Mouse (Mus musculus): ENCODE data around the gene Trib3.
"Not testable (repeated sequence)": the region's sequence is repeated elsewhere in the genome, so short reads cannot be mapped to it uniquely, and the experiment has no call there.

The Trib3 gene

DNA sequence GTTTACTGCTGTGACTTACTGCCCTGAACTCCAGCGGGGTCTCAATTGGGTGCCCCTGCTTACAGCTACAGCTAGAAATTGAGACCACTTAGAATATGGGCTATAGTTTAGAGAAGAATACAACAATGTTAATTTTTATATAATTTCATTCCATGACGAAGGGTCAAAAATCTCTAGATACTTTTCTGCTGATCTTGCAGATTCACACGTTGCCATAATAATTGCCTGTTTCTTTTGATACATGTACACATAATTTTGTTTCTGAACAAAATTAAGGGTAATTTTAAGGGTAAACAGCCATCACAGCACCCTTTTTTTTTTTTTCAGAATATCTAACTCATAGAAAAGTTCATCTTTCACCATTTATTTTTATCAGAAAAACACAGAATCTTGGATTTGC lies 36.6 kb downstream of the Trib3 start:
- no peak for DNase-seq (ENCODE audit: low spot score)

DNA sequence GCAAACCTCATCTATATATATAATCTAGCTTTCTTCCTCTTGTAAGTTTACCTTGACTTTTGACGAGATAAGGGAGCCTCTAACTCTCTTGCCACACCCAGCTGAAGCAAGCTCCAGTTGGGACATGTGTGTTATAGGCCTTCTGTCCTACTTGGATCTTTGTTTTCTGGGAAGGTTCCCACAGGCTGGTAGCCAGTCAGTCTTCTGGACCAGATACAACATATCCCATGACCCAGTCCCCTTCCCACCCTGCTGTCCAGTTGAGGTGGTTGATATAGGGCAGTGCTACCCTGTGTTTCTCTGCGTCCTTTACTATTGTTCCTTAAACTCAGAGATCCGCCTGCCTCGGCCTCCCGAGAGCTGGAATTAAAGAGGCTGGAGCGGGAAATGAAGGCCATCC lies 38.4 kb downstream of the Trib3 start:
- DNase-seq (ENCODE audit: low spot score), result no peak

DNA sequence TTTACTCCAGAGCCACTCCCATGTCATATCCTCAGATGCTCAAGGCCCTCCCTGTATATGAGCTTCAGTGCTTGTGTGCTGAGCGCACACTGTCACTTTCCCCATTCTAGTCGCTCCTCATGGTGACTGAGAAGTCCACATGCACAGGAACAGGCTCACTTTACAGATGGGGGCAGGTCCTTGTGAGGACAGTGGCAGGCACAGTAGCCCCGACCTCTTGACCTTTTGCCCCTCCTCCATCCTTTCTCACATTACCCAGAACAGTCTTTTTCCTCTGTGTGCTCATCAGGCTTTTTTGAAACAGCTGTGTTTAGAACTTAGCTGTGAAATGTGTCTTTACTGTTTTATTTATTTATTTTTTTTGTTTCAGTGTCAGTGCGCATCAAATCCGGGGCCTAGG lies 40.1 kb downstream of the Trib3 start:
- DNase-seq (ENCODE audit: low spot score), result no peak

GRCm38 (mm10) chr2:152302862-152303261 lies 41.0 kb downstream of the Trib3 start:
- DNase-seq (ENCODE audit: low spot score), result no peak

GRCm38 (mm10) chr2:152294541-152294940 lies 49.3 kb downstream of the Trib3 start:
- no peak for DNase-seq (ENCODE audit: low spot score)

DNA sequence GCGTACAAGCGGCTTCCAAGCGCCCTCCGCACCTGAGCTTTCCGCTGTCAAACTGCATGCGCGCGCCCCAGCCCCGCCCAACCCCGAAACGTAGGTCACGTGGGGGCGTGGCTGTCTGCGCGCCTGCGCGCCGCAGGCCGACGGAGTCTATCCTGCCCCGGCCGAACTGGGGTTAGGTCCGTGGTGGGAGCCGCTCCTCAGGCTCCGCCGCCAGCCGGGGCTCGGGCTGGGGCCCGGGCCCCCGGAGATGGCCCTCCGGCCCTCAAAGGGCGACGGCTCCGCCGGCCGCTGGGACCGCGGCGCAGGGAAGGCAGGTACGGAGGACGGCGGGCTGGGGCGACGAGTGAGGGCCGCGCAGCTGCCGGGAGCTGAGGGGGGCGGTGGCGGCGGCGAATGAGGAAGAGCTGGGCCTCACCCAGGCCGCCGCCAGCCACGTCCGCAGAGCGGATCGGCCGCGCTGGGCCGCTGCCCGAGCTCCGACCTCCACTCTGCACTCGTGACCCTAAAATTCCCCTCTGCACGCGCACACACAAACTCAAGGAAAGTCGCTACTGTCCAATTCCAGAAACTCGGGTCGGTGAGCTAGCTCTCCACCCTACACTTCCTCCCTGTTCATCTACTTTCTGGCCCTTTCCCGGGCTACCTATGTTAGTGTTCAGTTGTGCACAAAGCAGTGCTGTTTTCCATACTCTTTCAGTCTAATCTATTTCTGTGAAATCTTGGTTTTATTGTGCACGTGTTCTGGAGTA lies 49.9 kb downstream of the Trib3 start, which contains the start of gene Tbc1d20:
Gene Tbc1d20, plus strand, starts transcription at position 102 of the 749 bp plus-strand sequence.
- peak; percentile 89 for DNase-seq (ENCODE audit: low spot score)

DNA sequence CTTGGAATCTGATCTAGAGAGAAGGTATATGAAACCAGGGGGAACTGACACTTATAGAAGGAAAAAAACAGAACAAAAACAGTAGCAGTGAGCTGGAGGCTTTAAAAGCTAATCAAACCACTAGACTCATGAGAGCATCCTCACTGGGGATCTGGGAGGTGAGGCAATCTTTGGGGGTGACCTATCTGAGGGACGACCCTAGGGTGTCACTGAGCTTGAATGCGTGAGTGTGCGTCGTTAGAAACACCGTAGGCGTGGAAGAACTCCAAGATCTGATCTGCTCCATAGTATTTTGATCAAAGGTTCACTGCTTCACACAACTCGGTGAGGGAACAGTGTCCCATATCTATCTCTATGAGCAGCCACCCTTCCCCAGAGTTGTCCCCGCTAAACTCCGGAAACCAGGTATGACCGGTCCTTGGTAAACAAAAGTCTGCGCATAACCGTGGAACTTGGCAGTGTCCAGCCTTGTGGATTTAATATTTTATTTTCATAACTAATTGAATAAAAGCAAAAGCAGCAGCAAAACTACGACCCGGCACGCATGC lies 50.6 kb downstream of the Trib3 start:
- no peak for DNase-seq (ENCODE audit: low spot score)

DNA sequence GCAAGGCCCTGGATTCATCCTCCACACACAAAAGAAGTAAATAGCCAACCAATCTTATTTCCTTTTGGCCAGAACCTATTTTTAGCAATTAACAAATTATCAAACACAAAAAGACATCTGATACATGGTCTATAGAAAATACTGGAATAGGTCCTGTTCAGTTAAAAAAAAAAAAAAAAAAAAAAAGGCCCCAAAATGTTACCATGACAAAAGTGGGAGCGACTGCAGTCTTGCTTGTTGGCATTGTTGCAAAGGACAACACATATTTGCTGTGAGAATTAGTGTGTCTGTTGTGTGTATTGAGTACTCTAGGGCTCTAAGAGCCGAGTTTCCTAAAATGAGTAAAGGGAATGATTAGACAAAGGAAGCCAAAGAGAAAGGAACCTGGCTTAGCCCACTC lies 51.4 kb downstream of the Trib3 start:
- DNase-seq (ENCODE audit: low spot score), result no peak

DNA sequence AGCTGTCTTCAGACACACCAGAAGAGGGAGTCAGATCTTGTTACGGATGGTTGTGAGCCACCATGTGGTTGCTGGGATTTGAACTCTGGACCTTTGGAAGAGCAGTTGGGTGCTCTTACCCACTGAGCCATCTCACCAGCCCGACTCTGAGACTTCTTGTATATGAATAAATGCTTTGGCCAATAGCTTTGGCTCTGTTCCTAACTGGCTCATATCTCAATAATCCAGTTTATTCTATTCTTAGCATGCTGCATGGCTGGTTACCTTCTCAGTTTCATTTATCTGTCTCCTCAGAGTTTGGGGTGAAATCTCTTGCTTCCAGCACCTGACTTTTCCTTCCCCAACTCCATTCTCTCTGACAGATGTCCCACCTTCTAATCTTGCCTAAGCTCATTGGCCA lies 54.2 kb downstream of the Trib3 start:
- not testable (repeated sequence) for DNase-seq (ENCODE audit: low spot score)

DNA sequence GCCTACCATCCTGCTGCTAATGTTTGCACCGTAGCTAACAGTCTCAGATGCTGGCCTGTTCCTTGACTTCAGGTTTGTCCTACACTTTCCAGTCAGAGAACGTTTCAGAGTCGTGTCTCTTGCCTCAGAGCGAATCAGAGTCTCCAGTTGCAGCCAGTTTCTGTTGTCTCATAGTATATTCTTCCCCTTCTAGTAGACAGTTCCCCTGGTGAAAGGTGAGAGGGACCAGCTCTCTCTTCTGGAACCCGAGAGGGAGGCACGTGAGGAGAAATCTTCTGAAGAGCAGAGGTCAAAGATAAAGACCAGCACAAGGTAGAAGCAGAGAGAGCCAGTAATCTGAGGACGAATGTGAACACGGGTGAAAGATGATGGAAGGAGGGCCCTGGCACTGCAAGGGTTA lies 55.8 kb downstream of the Trib3 start:
- no peak for DNase-seq (ENCODE audit: low spot score)

DNA sequence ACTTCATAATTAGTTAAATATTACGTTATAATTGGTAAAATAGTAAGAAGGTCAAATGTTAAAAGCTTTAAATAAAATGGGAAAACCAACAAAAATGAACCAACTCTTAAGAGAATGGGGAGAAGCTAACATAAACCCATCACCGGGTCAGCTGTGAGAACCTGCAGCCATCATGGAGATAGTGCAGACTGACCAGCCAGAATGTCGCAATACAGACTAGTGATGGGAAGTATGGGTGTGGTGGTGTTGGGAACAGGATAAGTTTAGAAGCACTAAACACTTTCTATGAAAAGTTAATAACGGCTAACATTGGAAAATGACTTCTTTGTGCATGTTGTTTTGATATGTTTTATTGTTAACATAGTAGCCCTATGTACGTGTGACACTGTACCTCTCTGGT lies 56.3 kb downstream of the Trib3 start:
- no peak for DNase-seq (ENCODE audit: low spot score)

All from layer of hippocampus, adult 11-12 months (tissue).